Comparison of ENCODE assay signal across 12 mouse cellular contexts in the genomic region with DNA sequence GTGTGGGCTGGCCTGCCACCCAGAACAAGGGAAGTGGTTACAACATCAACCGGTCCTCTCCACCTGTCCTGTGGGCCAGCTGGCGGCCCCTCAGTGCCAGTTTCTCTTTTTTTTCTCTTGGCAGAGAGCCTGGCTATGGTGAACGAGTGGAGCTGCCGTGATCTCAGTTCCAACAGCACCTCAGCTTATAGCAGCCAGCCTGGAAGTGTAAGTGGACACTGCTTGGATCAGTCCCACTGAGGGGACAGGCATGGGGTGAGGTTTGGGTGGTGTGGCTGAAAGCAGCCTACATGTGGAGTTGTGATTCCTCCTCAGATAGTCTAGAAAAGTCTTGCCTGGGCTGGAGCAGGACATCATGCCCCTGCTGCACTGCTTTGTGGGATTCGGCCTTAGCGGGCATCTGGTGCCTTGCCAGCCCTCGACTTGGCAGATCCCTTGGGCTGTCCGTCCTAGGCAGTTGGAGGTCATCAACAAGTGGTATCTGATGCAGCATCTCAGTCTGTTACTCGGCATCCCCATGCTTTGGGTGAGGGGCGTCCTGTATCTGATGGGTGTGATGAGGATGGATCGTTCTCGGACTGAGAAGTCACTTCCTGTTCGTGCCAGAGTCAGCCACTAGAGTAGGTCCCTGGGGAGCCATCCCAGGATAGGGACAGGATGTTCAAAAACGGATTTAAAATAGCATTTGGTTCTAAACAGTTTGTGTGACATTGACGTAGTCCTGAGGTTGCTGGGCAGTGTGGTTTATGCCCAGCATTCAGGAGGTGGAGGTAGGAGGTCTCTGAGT. TPM values are rescaled to one million over a fixed set of nuclear protein-coding genes. Genes with fewer than 3 reads are reported as not detected.
DNase-seq lines count a peak whose midpoint lies in the region; ATAC-seq and TF ChIP-seq lines count a peak whose summit lies in the region.
"Had no signal": no experiment of that assay in that cellular context is flagged by ENCODE, and none has a peak within 500 bp of the region (broad histone marks: within the 10 kb centered on the region; RNA-seq: fewer than 3 reads in every experiment).

No protein-coding gene starts in this region.

- H3K36me3 ChIP-seq in heart, embryonic 11.5 days (ENCODE audit: control insufficient read depth, insufficient read depth, low read length), result peaks cover 25% of the 10 kb centered on the region
- H3K36me3 ChIP-seq in kidney, postnatal 0 days (ENCODE audit: insufficient read depth, low read length), result peaks cover 65% of the 10 kb centered on the region
- H3K36me3 ChIP-seq in hindbrain, embryonic 13.5 days, result peaks cover 97% of the 10 kb centered on the region

- H3K27ac ChIP-seq in heart, embryonic 11.5 days (ENCODE audit: low read depth, low read length), result no peak overlapping the region
- H3K27ac ChIP-seq in kidney, postnatal 0 days, result 0 out of 2 replicates have a peak overlapping the region, but pooled peaks have one; percentile 19
- no peak overlapping the region for H3K27ac ChIP-seq in hindbrain, embryonic 13.5 days
- H3K27ac ChIP-seq: forebrain, embryonic 13.5 days; intestine, embryonic 15.5 days; midbrain, embryonic 15.5 days had no signal

- TF ChIP-seq CTCF in kidney, postnatal 0 days (IDR thresholded peaks at IDR 0.05; ENCODE audit: low read depth), result no peak

- no peak for ATAC-seq in heart, embryonic 11.5 days (replicated peaks; ENCODE audit: insufficient number of reproducible peaks, low FRiP score, low TSS enrichment)
- ATAC-seq in kidney, postnatal 0 days (replicated peaks; ENCODE audit: low FRiP score, low read depth), result no peak
- no peak for ATAC-seq in activated CD4-positive, CD25-positive, alpha-beta regulatory T cell, adult 4 months
- ATAC-seq in hindbrain, embryonic 13.5 days (ENCODE audit: low FRiP score), result no peak
- ATAC-seq: forebrain, embryonic 13.5 days; intestine, embryonic 15.5 days; midbrain, embryonic 15.5 days had no signal

- H3K9ac ChIP-seq in heart, embryonic 11.5 days (ENCODE audit: low read depth, low read length), result no peak overlapping the region
- H3K9ac ChIP-seq in kidney, postnatal 0 days (ENCODE audit: low read depth, low read length), result no peak overlapping the region
- H3K9ac ChIP-seq in hindbrain, embryonic 13.5 days, result no peak overlapping the region
- H3K9ac ChIP-seq: forebrain, embryonic 13.5 days; intestine, embryonic 15.5 days; midbrain, embryonic 15.5 days had no signal

- no peaks in the 10 kb centered on the region for H3K27me3 ChIP-seq in heart, embryonic 11.5 days (ENCODE audit: control insufficient read depth, insufficient read depth, low read length)
- no peaks in the 10 kb centered on the region for H3K27me3 ChIP-seq in kidney, postnatal 0 days (ENCODE audit: insufficient read depth, low read length)
- H3K27me3 ChIP-seq in hindbrain, embryonic 13.5 days, result no peaks in the 10 kb centered on the region
- H3K27me3 ChIP-seq: forebrain, embryonic 13.5 days; intestine, embryonic 15.5 days; midbrain, embryonic 15.5 days had no signal

- no peaks in the 10 kb centered on the region for H3K9me3 ChIP-seq in heart, embryonic 11.5 days (replicated peaks; ENCODE audit: control insufficient read depth, low read length)
- no peaks in the 10 kb centered on the region for H3K9me3 ChIP-seq in kidney, postnatal 0 days (replicated peaks; ENCODE audit: low read length)
- H3K9me3 ChIP-seq in hindbrain, embryonic 13.5 days, result no peaks in the 10 kb centered on the region
- H3K9me3 ChIP-seq: forebrain, embryonic 13.5 days; intestine, embryonic 15.5 days; midbrain, embryonic 15.5 days had no signal

- H3K4me3 ChIP-seq in heart, embryonic 11.5 days (ENCODE audit: low read depth, low read length), result no peak overlapping the region
- no peak overlapping the region for H3K4me3 ChIP-seq in kidney, postnatal 0 days (replicated peaks; ENCODE audit: low read depth, low read length)
- no peak overlapping the region for H3K4me3 ChIP-seq in hindbrain, embryonic 13.5 days
- H3K4me3 ChIP-seq: forebrain, embryonic 13.5 days; intestine, embryonic 15.5 days; midbrain, embryonic 15.5 days had no signal

- H3K4me2 ChIP-seq in heart, embryonic 11.5 days, result no peak overlapping the region
- no peak overlapping the region for H3K4me2 ChIP-seq in kidney, postnatal 0 days (ENCODE audit: low read length)
- H3K4me2 ChIP-seq in hindbrain, embryonic 13.5 days, result no peak overlapping the region
- H3K4me2 ChIP-seq: forebrain, embryonic 13.5 days; intestine, embryonic 15.5 days; liver, embryonic 11.5 days; midbrain, embryonic 15.5 days had no signal

- peak; percentile 46 to 67 for DNase-seq in heart, adult 18-20 months
- DNase-seq in MN1 (ENCODE audit: low spot score), result peak; percentile 68
- peak; percentile 84 to 85 for DNase-seq in cerebellum, postnatal 25 days
- DNase-seq in kidney, postnatal 0 days (ENCODE audit: low spot score), result no peak
- DNase-seq in retina, embryonic 14.5 days (ENCODE audit: low spot score), result no peak

- no peaks in the 10 kb centered on the region for H3K4me1 ChIP-seq in heart, embryonic 11.5 days (ENCODE audit: control insufficient read depth, insufficient read depth, low read length)
- H3K4me1 ChIP-seq in kidney, postnatal 0 days (replicated peaks; ENCODE audit: insufficient read depth, low read length), result no peaks in the 10 kb centered on the region
- H3K4me1 ChIP-seq in hindbrain, embryonic 13.5 days (replicated peaks), result no peaks in the 10 kb centered on the region
- H3K4me1 ChIP-seq: forebrain, embryonic 13.5 days; intestine, embryonic 15.5 days; midbrain, embryonic 15.5 days had no signal

- 82% methylated on average over 15 of the region's 15 CpGs for WGBS in heart, embryonic 11.5 days (ENCODE audit: insufficient replicate concordance)
- 73% methylated on average over 15 of the region's 15 CpGs for WGBS in kidney, postnatal 0 days
- 89% methylated on average over 15 of the region's 15 CpGs for WGBS in hindbrain, embryonic 13.5 days

RNA-seq across cellular contexts. Expression of gene Unkl, which starts 22.7 kb away (rescaled TPM):
- total RNA-seq in heart, adult 18-20 months (2021), result 1 to 10 TPM; 7.0 to 8.7 TPM
- polyA plus RNA-seq in heart, embryonic 11.5 days (2014; fragmentation: Nextera tagmentation; extraction: Ambion mirVana), result 2.9 and 3.2 TPM in 2 replicates
- polyA plus RNA-seq in kidney, postnatal 0 days (2015; fragmentation: Nextera tagmentation; extraction: Ambion mirVana), result 7.0 and 7.5 TPM in 2 replicates
- 10 to 100 TPM; 14.4 to 20.2 TPM for polyA plus RNA-seq in activated CD4-positive, CD25-positive, alpha-beta regulatory T cell, adult 4 months (2017; shearing (Covaris generic))
- polyA plus RNA-seq in hindbrain, embryonic 13.5 days (2015; fragmentation: Nextera tagmentation; extraction: Ambion mirVana), result 11.3 and 11.9 TPM in 2 replicates

RNA-seq across cellular contexts. Expression of gene BC003965, which starts 26.5 kb away (rescaled TPM):
- 10 to 100 TPM; 21.3 to 24.1 TPM for total RNA-seq in heart, adult 18-20 months (2021)
- 24.6 and 26.7 TPM in 2 replicates for polyA plus RNA-seq in heart, embryonic 11.5 days (2014; fragmentation: Nextera tagmentation; extraction: Ambion mirVana)
- polyA plus RNA-seq in kidney, postnatal 0 days (2015; fragmentation: Nextera tagmentation; extraction: Ambion mirVana), result 31.6 and 32.1 TPM in 2 replicates
- 10 to 100 TPM; 13.1 to 14.3 TPM for polyA plus RNA-seq in activated CD4-positive, CD25-positive, alpha-beta regulatory T cell, adult 4 months (2017; shearing (Covaris generic))
- 33.1 and 35.0 TPM in 2 replicates for polyA plus RNA-seq in hindbrain, embryonic 13.5 days (2015; fragmentation: Nextera tagmentation; extraction: Ambion mirVana)

RNA-seq across cellular contexts. Expression of gene Gnptg, which starts 29.1 kb away (rescaled TPM):
- 10 to 100 TPM; 14.8 to 15.9 TPM for total RNA-seq in heart, adult 18-20 months (2021)
- 22.6 and 25.5 TPM in 2 replicates for polyA plus RNA-seq in heart, embryonic 11.5 days (2014; fragmentation: Nextera tagmentation; extraction: Ambion mirVana)
- 68.8 and 71.2 TPM in 2 replicates for polyA plus RNA-seq in kidney, postnatal 0 days (2015; fragmentation: Nextera tagmentation; extraction: Ambion mirVana)
- polyA plus RNA-seq in activated CD4-positive, CD25-positive, alpha-beta regulatory T cell, adult 4 months (2017; shearing (Covaris generic)), result 10 to 100 TPM; 44.3 to 57.7 TPM
- polyA plus RNA-seq in hindbrain, embryonic 13.5 days (2015; fragmentation: Nextera tagmentation; extraction: Ambion mirVana), result 91.6 and 94.0 TPM in 2 replicates

RNA-seq across cellular contexts. Expression of gene Tsr3, which starts 29.1 kb away (rescaled TPM):
- total RNA-seq in heart, adult 18-20 months (2021), result 1 to 10 TPM; 7.7 to 9.5 TPM
- 32.1 and 33.6 TPM in 2 replicates for polyA plus RNA-seq in heart, embryonic 11.5 days (2014; fragmentation: Nextera tagmentation; extraction: Ambion mirVana)
- polyA plus RNA-seq in kidney, postnatal 0 days (2015; fragmentation: Nextera tagmentation; extraction: Ambion mirVana), result 50.1 and 52.3 TPM in 2 replicates
- 10 to 100 TPM; 27.7 to 32.1 TPM for polyA plus RNA-seq in activated CD4-positive, CD25-positive, alpha-beta regulatory T cell, adult 4 months (2017; shearing (Covaris generic))
- 59.6 and 62.9 TPM in 2 replicates for polyA plus RNA-seq in hindbrain, embryonic 13.5 days (2015; fragmentation: Nextera tagmentation; extraction: Ambion mirVana)

RNA-seq across cellular contexts. Expression of gene Gm38655, which starts 35.6 kb away (rescaled TPM):
- total RNA-seq in heart, adult 18-20 months (2021), result not detected
- polyA plus RNA-seq in heart, embryonic 11.5 days (2014; fragmentation: Nextera tagmentation; extraction: Ambion mirVana), result 0.17 TPM in 1 of 2 replicates, not detected in the other
- not detected in 2 replicates for polyA plus RNA-seq in kidney, postnatal 0 days (2015; fragmentation: Nextera tagmentation; extraction: Ambion mirVana)
- not detected for polyA plus RNA-seq in activated CD4-positive, CD25-positive, alpha-beta regulatory T cell, adult 4 months (2017; shearing (Covaris generic))
- not detected in 2 replicates for polyA plus RNA-seq in hindbrain, embryonic 13.5 days (2015; fragmentation: Nextera tagmentation; extraction: Ambion mirVana)
- polyA plus RNA-seq: forebrain, embryonic 13.5 days; liver, embryonic 11.5 days; midbrain, embryonic 15.5 days had no signal

Comparison
In these comparisons a context has a peak if more than half of its experiments do, and no peak if none do; other contexts are left out.
1. DNase-seq: peak in heart, adult 18-20 months (2 of 2), MN1 (single experiment) and cerebellum, postnatal 25 days (2 of 2); none in kidney, postnatal 0 days (single experiment) and retina, embryonic 14.5 days (single experiment).